Comparison of ENCODE assay signal across 11 mouse cellular contexts in genomic region chr5:63936740-63937139, GRCm38 (mm10). TPM values are rescaled to one million over a fixed set of nuclear protein-coding genes. Genes with fewer than 3 reads are reported as not detected.
A peak's percentile ranks its signal among the peaks of the same experiment; 100 is the strongest.
DNase-seq lines count a peak whose midpoint lies in the region; ATAC-seq and TF ChIP-seq lines count a peak whose summit lies in the region.
"Had no signal": no experiment of that assay in that cellular context is flagged by ENCODE, and none has a peak within 500 bp of the region (broad histone marks: within the 10 kb centered on the region; RNA-seq: fewer than 3 reads in every experiment).

No protein-coding gene starts in this region.

- intact Hi-C loops in heart, postnatal 25 days (cut with DNase I): no loop called here

- ATAC-seq in lung, postnatal 0 days: peak; percentile 88
- no peak for ATAC-seq in midbrain, embryonic 15.5 days (replicated peaks)

- H3K4me1 ChIP-seq in kidney, adult 2 months (ENCODE audit: control insufficient read depth, insufficient read depth, low read length): no peaks in the 10 kb centered on the region; the same call in 1 of the 2 replicates
- H3K4me1 ChIP-seq in lung, postnatal 0 days (ENCODE audit: insufficient read depth, low read depth, low read length): 0 out of 2 replicates have a peak, but pooled peaks cover 4% of the 10 kb centered on the region
- H3K4me1 ChIP-seq in midbrain, embryonic 15.5 days: peaks cover 5% of the 10 kb centered on the region

- 30% methylated on average over 6 of the region's 6 CpGs for WGBS in kidney, adult 2 months
- 43% methylated on average over 6 of the region's 6 CpGs for WGBS in lung, postnatal 0 days
- WGBS in midbrain, embryonic 15.5 days: 59% methylated on average over 6 of the region's 6 CpGs

- H3K27ac ChIP-seq in kidney, adult 2 months (ENCODE audit: insufficient read depth, low read depth, low read length): no peak overlapping the region
- no peak overlapping the region for H3K27ac ChIP-seq in lung, postnatal 0 days (ENCODE audit: low read length)
- H3K27ac ChIP-seq in midbrain, embryonic 15.5 days: no peak overlapping the region
- H3K27ac ChIP-seq: limb, embryonic 12.5 days had no signal

- TF ChIP-seq EP300 in lung, postnatal 0 days (IDR thresholded peaks at IDR 0.05): 0 out of 2 replicates have a peak, but pooled peaks have one; percentile 4

- H3K4me2 ChIP-seq in lung, postnatal 0 days (replicated peaks; ENCODE audit: low read depth, low read length): no peak overlapping the region
- no peak overlapping the region for H3K4me2 ChIP-seq in midbrain, embryonic 15.5 days
- H3K4me2 ChIP-seq: limb, embryonic 12.5 days had no signal

- H3K36me3 ChIP-seq in kidney, adult 2 months (ENCODE audit: control insufficient read depth, insufficient read depth, low read length): no peaks in the 10 kb centered on the region
- H3K36me3 ChIP-seq in lung, postnatal 0 days (ENCODE audit: insufficient read depth, low read length): peaks cover 8% of the 10 kb centered on the region; the same call in 1 of the 2 replicates
- H3K36me3 ChIP-seq in midbrain, embryonic 15.5 days (replicated peaks): no peaks in the 10 kb centered on the region

- no peak for TF ChIP-seq CTCF in kidney, adult 2 months (conservative IDR thresholded peaks at IDR 0.05; ENCODE audit: insufficient read depth, insufficient read length, low read depth, low read length)
- TF ChIP-seq CTCF in lung, postnatal 0 days (IDR thresholded peaks at IDR 0.05): no peak

- H3K27me3 ChIP-seq in kidney, adult 2 months (replicated peaks; ENCODE audit: control insufficient read depth, insufficient read depth, low read length): no peaks in the 10 kb centered on the region
- no peaks in the 10 kb centered on the region for H3K27me3 ChIP-seq in lung, postnatal 0 days (replicated peaks; ENCODE audit: insufficient read depth, low read length)
- H3K27me3 ChIP-seq in midbrain, embryonic 15.5 days (replicated peaks): no peaks in the 10 kb centered on the region
- H3K27me3 ChIP-seq: limb, embryonic 12.5 days had no signal

- H3K9ac ChIP-seq in lung, postnatal 0 days (replicated peaks; ENCODE audit: low read depth): no peak overlapping the region
- H3K9ac ChIP-seq in midbrain, embryonic 15.5 days: no peak overlapping the region
- H3K9ac ChIP-seq: limb, embryonic 12.5 days had no signal

- peak; percentile 49 for DNase-seq in 3134 (ENCODE audit: extremely low read depth, insufficient read length, low spot score)
- DNase-seq in adrenal gland, adult (ENCODE audit: inconsistent age in 2 of 2, low spot score in 1 of 2): peak; percentile 94 to 96
- peak; percentile 67 for DNase-seq in kidney, adult 2 months
- DNase-seq in lung, postnatal 0 days (ENCODE audit: low spot score): peak; percentile 80
- no peak for DNase-seq in embryo, embryonic 10.5 days (ENCODE audit: low spot score)
- no peak for DNase-seq in heart, postnatal 4 days
- DNase-seq in heart, postnatal 25 days (ENCODE audit: low spot score): no peak
- DNase-seq: right cerebral cortex, postnatal 14 days had no signal

- H3K4me3 ChIP-seq in kidney, adult 2 months (ENCODE audit: insufficient read depth, low read depth, low read length): no peak overlapping the region
- H3K4me3 ChIP-seq in lung, postnatal 0 days (ENCODE audit: low read depth, low read length): no peak overlapping the region
- no peak overlapping the region for H3K4me3 ChIP-seq in midbrain, embryonic 15.5 days
- H3K4me3 ChIP-seq: erythroblast, embryonic 14.5 days; limb, embryonic 12.5 days had no signal

- H3K9me3 ChIP-seq in lung, postnatal 0 days (ENCODE audit: low read length): no peaks in the 10 kb centered on the region
- no peaks in the 10 kb centered on the region for H3K9me3 ChIP-seq in midbrain, embryonic 15.5 days
- H3K9me3 ChIP-seq: limb, embryonic 12.5 days had no signal

- no peak for TF ChIP-seq POLR2A in kidney, adult 2 months (IDR thresholded peaks at IDR 0.05; ENCODE audit: low read depth, low read length)

RNA-seq across cellular contexts. Expression of gene Rell1, which starts 32.0 kb away (rescaled TPM):
- 6.8 TPM in 2 replicates for polyA plus RNA-seq in kidney, adult 2 months (2012; rRNA removed)
- 27.0 and 29.0 TPM in 2 replicates for polyA plus RNA-seq in lung, postnatal 0 days (2015; fragmentation: Nextera tagmentation; extraction: Ambion mirVana)
- 10 to 100 TPM; 18.9 to 20.1 TPM for total RNA-seq in heart, postnatal 4 days (2021)
- 8.9 and 9.0 TPM in 2 replicates for polyA plus RNA-seq in midbrain, embryonic 15.5 days (2015; fragmentation: Nextera tagmentation; extraction: Ambion mirVana)
- 10 to 100 TPM in 1 of 2 experiments, 1 to 10 TPM in 1; 8.7 to 11.7 TPM for total RNA-seq in heart, postnatal 25 days (2021)

Comparison
In these comparisons a context has a peak if more than half of its experiments do, and no peak if none do; other contexts are left out.
1. DNase-seq: peak in 3134 (single experiment), adrenal gland, adult (2 of 2), kidney, adult 2 months (single experiment) and lung, postnatal 0 days (single experiment); none in embryo, embryonic 10.5 days (single experiment), heart, postnatal 4 days (single experiment) and heart, postnatal 25 days (single experiment).